Mouse (Mus musculus): ENCODE results near the gene RPS10-NUDT3. TPM values are rescaled to one million over a fixed set of nuclear protein-coding genes. Genes with fewer than 3 reads are reported as not detected.
A peak's percentile ranks its signal among the peaks of the same experiment; 100 is the strongest.

The RPS10-NUDT3 gene
- polyA plus RNA-seq, 1 experiment: not detected

GRCm38 (mm10) chr17:27629249-27630020, 5.6 kb downstream of the RPS10-NUDT3 start:
- Histone ChIP-seq H3K27ac (ENCODE audit: insufficient read depth, low read length) (no peak overlapping the region), H3K36me3 (ENCODE audit: control insufficient read depth, insufficient read depth, low read length) (peaks cover 35% of the 10 kb centered on the region), H3K4me1 (ENCODE audit: control insufficient read depth, insufficient read depth, insufficient read length) (peaks cover 10% of the 10 kb centered on the region; the same call in 1 of the 2 replicates), H3K4me3 (ENCODE audit: extremely low read depth, insufficient read depth, insufficient read length) (no peak overlapping the region), H3K27me3 (ENCODE audit: control insufficient read depth, insufficient read depth, low read length) (no peaks in the 10 kb centered on the region)
- 83% methylated on average over 2 of the region's 2 CpGs for WGBS
- TF ChIP-seq CTCF (IDR thresholded peaks at IDR 0.05; ENCODE audit: extremely low read depth, insufficient read depth, insufficient read length, insufficient replicate concordance) (peak; percentile 84; the same call in 1 of the 2 replicates), POLR2A (IDR thresholded peaks at IDR 0.05; ENCODE audit: low read depth, low read length) (no peak)
- peak; percentile 53 to 82 for DNase-seq (ENCODE audit: low read depth in 1 of 2, low spot score in 2 of 2)

- Histone ChIP-seq H3K27me3 (ENCODE audit: control insufficient read depth, insufficient read depth, low read length) (no peaks in the 10 kb centered on the region), H3K36me3 (ENCODE audit: control insufficient read depth, insufficient read depth, low read length) (peaks cover 32% of the 10 kb centered on the region), H3K4me1 (ENCODE audit: control insufficient read depth, insufficient read depth, insufficient read length) (peaks cover 2% of the 10 kb centered on the region; the same call in 1 of the 2 replicates), H3K4me3 (ENCODE audit: extremely low read depth, insufficient read depth, insufficient read length) (no peak overlapping the region), H3K27ac (ENCODE audit: insufficient read depth, low read length) (no peak overlapping the region)
- WGBS: 91% methylated on average over 8 of the region's 8 CpGs
- no peak for TF ChIP-seq POLR2A (IDR thresholded peaks at IDR 0.05; ENCODE audit: low read depth, low read length)
- TF ChIP-seq CTCF (IDR thresholded peaks at IDR 0.05; ENCODE audit: extremely low read depth, insufficient read depth, insufficient read length, insufficient replicate concordance): no peak
- no peak for DNase-seq (ENCODE audit: low read depth in 1 of 2, low spot score in 2 of 2)
Measured at GRCm38 (mm10) chr17:27628376-27628775, 6.6 kb downstream of the RPS10-NUDT3 start.

- Histone ChIP-seq H3K4me3 (ENCODE audit: extremely low read depth, insufficient read depth, insufficient read length) (no peak overlapping the region), H3K27me3 (ENCODE audit: control insufficient read depth, insufficient read depth, low read length) (no peaks in the 10 kb centered on the region), H3K36me3 (ENCODE audit: control insufficient read depth, insufficient read depth, low read length) (peaks cover 24% of the 10 kb centered on the region), H3K4me1 (ENCODE audit: control insufficient read depth, insufficient read depth, insufficient read length) (no peaks in the 10 kb centered on the region; the same call in none of the 2 replicates), H3K27ac (ENCODE audit: insufficient read depth, low read length) (no peak overlapping the region)
- no peak for TF ChIP-seq POLR2A (IDR thresholded peaks at IDR 0.05; ENCODE audit: low read depth, low read length)
- no peak for TF ChIP-seq CTCF (IDR thresholded peaks at IDR 0.05; ENCODE audit: extremely low read depth, insufficient read depth, insufficient read length, insufficient replicate concordance)
- DNase-seq (ENCODE audit: low read depth in 1 of 2, low spot score in 2 of 2): no peak
- 45% methylated on average over 5 of the region's 5 CpGs for WGBS
Measured at GRCm38 (mm10) chr17:27627451-27627850, 7.6 kb downstream of the RPS10-NUDT3 start.

GRCm38 (mm10) chr17:27626681-27627080, 8.3 kb downstream of the RPS10-NUDT3 start:
- Histone ChIP-seq H3K27ac (ENCODE audit: insufficient read depth, low read length) (no peak overlapping the region), H3K36me3 (ENCODE audit: control insufficient read depth, insufficient read depth, low read length) (peaks cover 17% of the 10 kb centered on the region), H3K4me3 (ENCODE audit: extremely low read depth, insufficient read depth, insufficient read length) (no peak overlapping the region), H3K27me3 (ENCODE audit: control insufficient read depth, insufficient read depth, low read length) (no peaks in the 10 kb centered on the region), H3K4me1 (ENCODE audit: control insufficient read depth, insufficient read depth, insufficient read length) (no peaks in the 10 kb centered on the region; the same call in none of the 2 replicates)
- TF ChIP-seq POLR2A (IDR thresholded peaks at IDR 0.05; ENCODE audit: low read depth, low read length) (no peak), CTCF (IDR thresholded peaks at IDR 0.05; ENCODE audit: extremely low read depth, insufficient read depth, insufficient read length, insufficient replicate concordance) (no peak)
- no peak for DNase-seq (ENCODE audit: low read depth in 1 of 2, low spot score in 2 of 2)
- 85% methylated on average over 5 of the region's 5 CpGs for WGBS

GRCm38 (mm10) chr17:27625455-27626251, 9.4 kb downstream of the RPS10-NUDT3 start:
- no peak for DNase-seq (ENCODE audit: low read depth in 1 of 2, low spot score in 2 of 2)
- no peak for TF ChIP-seq POLR2A (IDR thresholded peaks at IDR 0.05; ENCODE audit: low read depth, low read length)
- WGBS: 88% methylated on average over 7 of the region's 7 CpGs
- Histone ChIP-seq H3K36me3 (ENCODE audit: control insufficient read depth, insufficient read depth, low read length) (peaks cover 7% of the 10 kb centered on the region), H3K4me1 (ENCODE audit: control insufficient read depth, insufficient read depth, insufficient read length) (peaks cover 2% of the 10 kb centered on the region), H3K4me3 (ENCODE audit: extremely low read depth, insufficient read depth, insufficient read length) (no peak overlapping the region), H3K27me3 (ENCODE audit: control insufficient read depth, insufficient read depth, low read length) (no peaks in the 10 kb centered on the region), H3K27ac (ENCODE audit: insufficient read depth, low read length) (no peak overlapping the region)

- H3K4me3 ChIP-seq (ENCODE audit: extremely low read depth, insufficient read depth, insufficient read length): peak within 1 kb of the TSS; percentile 95
- WGBS: 7% methylated on average over 90 of the region's 91 CpGs
- no peak for TF ChIP-seq CTCF (IDR thresholded peaks at IDR 0.05; ENCODE audit: extremely low read depth, insufficient read depth, insufficient read length, insufficient replicate concordance)
- peak; percentile 39; the same call in 1 of the 2 replicates for TF ChIP-seq POLR2A (IDR thresholded peaks at IDR 0.05; ENCODE audit: low read depth, low read length)
- peaks cover 2% of the 10 kb centered on the region for H3K4me1 ChIP-seq (ENCODE audit: control insufficient read depth, insufficient read depth, insufficient read length)
- peak; percentile 83 to 84 for DNase-seq (ENCODE audit: low read depth in 1 of 2, low spot score in 2 of 2)
- no peaks in the 10 kb centered on the region for H3K27me3 ChIP-seq (ENCODE audit: control insufficient read depth, insufficient read depth, low read length)
- H3K36me3 ChIP-seq (ENCODE audit: control insufficient read depth, insufficient read depth, low read length): no peaks in the 10 kb centered on the region
- peak within 1 kb of the TSS; percentile 87 for H3K27ac ChIP-seq (ENCODE audit: insufficient read depth, low read length)
Measured at GRCm38 (mm10) chr17:27623360-27624326, 11.4 kb downstream of the RPS10-NUDT3 start, which contains the start of gene Nudt3. Gene Nudt3 (minus strand): TSS chr17:27623495.

All from spleen, adult 2 months (tissue).